In genomic region chr9:106454888-106455681, GRCm38 (mm10) we compare ENCODE assay signal across 9 mouse cellular contexts. TPM values are rescaled to one million over a fixed set of nuclear protein-coding genes. Genes with fewer than 3 reads are reported as not detected.
A peak's percentile ranks its signal among the peaks of the same experiment; 100 is the strongest.
DNase-seq lines count a peak whose midpoint lies in the region; ATAC-seq and TF ChIP-seq lines count a peak whose summit lies in the region.
"Had no signal": no experiment of that assay in that cellular context is flagged by ENCODE, and none has a peak within 500 bp of the region (broad histone marks: within the 10 kb centered on the region; RNA-seq: fewer than 3 reads in every experiment).

No protein-coding gene starts in this region.

- TF ChIP-seq POLR2A in lung, adult 2 months (IDR thresholded peaks at IDR 0.05; ENCODE audit: borderline replicate concordance, extremely low read depth, low read depth, low read length), result no peak

- peaks cover 49% of the 10 kb centered on the region for H3K4me1 ChIP-seq in liver, embryonic 11.5 days (replicated peaks; ENCODE audit: control insufficient read depth, insufficient read depth, low read length)
- H3K4me1 ChIP-seq in hindbrain, embryonic 11.5 days (replicated peaks; ENCODE audit: control insufficient read depth, insufficient read depth, low read length), result peaks cover 31% of the 10 kb centered on the region
- H3K4me1 ChIP-seq in midbrain, embryonic 14.5 days (ENCODE audit: control insufficient read depth, insufficient read depth, low read length), result peaks cover 48% of the 10 kb centered on the region
- H3K4me1 ChIP-seq in lung, adult 2 months (ENCODE audit: control insufficient read depth, insufficient read depth, low read length), result peaks cover 11% of the 10 kb centered on the region

- DNase-seq in liver, embryonic 11.5 days (ENCODE audit: low spot score), result no peak
- no peak for DNase-seq in liver
- DNase-seq in embryo, embryonic 11 days, result peak; percentile 82
- peak; percentile 62 for DNase-seq in hindbrain, embryonic 11.5 days (ENCODE audit: low spot score)
- DNase-seq in midbrain, embryonic 14.5 days, result peak; percentile 76
- no peak for DNase-seq in lung, adult 2 months
- DNase-seq in spleen, postnatal 10 days (ENCODE audit: low spot score in 2 of 2), result no peak

- H3K27ac ChIP-seq in liver, embryonic 11.5 days (ENCODE audit: low read depth, low read length), result peak overlapping the region; percentile 52
- peak overlapping the region; percentile 98 for H3K27ac ChIP-seq in hindbrain, embryonic 11.5 days (ENCODE audit: low read depth, low read length)
- H3K27ac ChIP-seq in midbrain, embryonic 14.5 days (replicated peaks; ENCODE audit: low read depth, low read length), result peak overlapping the region; percentile 96

- peak overlapping the region; percentile 73 for H3K9ac ChIP-seq in liver, embryonic 11.5 days (ENCODE audit: low read depth, low read length)
- H3K9ac ChIP-seq in hindbrain, embryonic 11.5 days (ENCODE audit: low read depth, low read length), result peak overlapping the region; percentile 93
- H3K9ac ChIP-seq in midbrain, embryonic 14.5 days (replicated peaks; ENCODE audit: low read length), result peak overlapping the region; percentile 95

- H3K4me2 ChIP-seq in liver, embryonic 11.5 days, result peak overlapping the region; percentile 91
- H3K4me2 ChIP-seq in hindbrain, embryonic 11.5 days (replicated peaks; ENCODE audit: low read depth, low read length), result peak overlapping the region; percentile 97
- H3K4me2 ChIP-seq in midbrain, embryonic 14.5 days (ENCODE audit: low read length), result peak overlapping the region; percentile 100

- WGBS in liver, embryonic 11.5 days, result 12% methylated on average over 17 of the region's 17 CpGs
- under 1% methylated on average over 16 of the region's 17 CpGs for WGBS in hindbrain, embryonic 11.5 days
- WGBS in midbrain, embryonic 14.5 days, result under 1% methylated on average over 17 of the region's 17 CpGs
- WGBS in lung, adult 2 months, result 55% methylated on average over 17 of the region's 17 CpGs

- H3K9me3 ChIP-seq in liver, embryonic 11.5 days (ENCODE audit: control insufficient read depth, low read length), result no peaks in the 10 kb centered on the region
- H3K9me3 ChIP-seq in hindbrain, embryonic 11.5 days (ENCODE audit: control insufficient read depth, low read length), result no peaks in the 10 kb centered on the region
- no peaks in the 10 kb centered on the region for H3K9me3 ChIP-seq in midbrain, embryonic 14.5 days (ENCODE audit: control insufficient read depth, low read length)

- H3K27me3 ChIP-seq in liver, embryonic 11.5 days (replicated peaks; ENCODE audit: control insufficient read depth, insufficient read depth, low read length), result no peaks in the 10 kb centered on the region
- H3K27me3 ChIP-seq in hindbrain, embryonic 11.5 days (ENCODE audit: control insufficient read depth, insufficient read depth, low read length), result no peaks in the 10 kb centered on the region
- no peaks in the 10 kb centered on the region for H3K27me3 ChIP-seq in midbrain, embryonic 14.5 days (ENCODE audit: control insufficient read depth, insufficient read depth, low read length)

- ATAC-seq in liver, embryonic 11.5 days (replicated peaks; ENCODE audit: low FRiP score), result peak; percentile 10; the same call in 1 of the 2 replicates
- peak; percentile 15 for ATAC-seq in hindbrain, embryonic 11.5 days (ENCODE audit: low FRiP score)
- peak; percentile 36 for ATAC-seq in midbrain, embryonic 14.5 days (ENCODE audit: low FRiP score, low TSS enrichment)
- no peak for ATAC-seq in erythroblast, adult 5-6 weeks (replicated peaks; ENCODE audit: low FRiP score, poor library complexity, severe bottlenecking)

- peak overlapping the region; percentile 75 for H3K4me3 ChIP-seq in liver, embryonic 11.5 days (ENCODE audit: low read depth, low read length)
- H3K4me3 ChIP-seq in hindbrain, embryonic 11.5 days (ENCODE audit: low read depth, low read length), result peak overlapping the region; percentile 82
- H3K4me3 ChIP-seq in midbrain, embryonic 14.5 days (replicated peaks; ENCODE audit: low read depth, low read length), result peak overlapping the region; percentile 80
- no peak overlapping the region for H3K4me3 ChIP-seq in lung, adult 2 months (replicated peaks; ENCODE audit: extremely low read depth, low read depth, low read length)

- peaks cover 2% of the 10 kb centered on the region; the same call in 1 of the 2 replicates for H3K36me3 ChIP-seq in liver, embryonic 11.5 days (ENCODE audit: control insufficient read depth, insufficient read depth, low read length)
- 0 out of 2 replicates have a peak, but pooled peaks cover 2% of the 10 kb centered on the region for H3K36me3 ChIP-seq in hindbrain, embryonic 11.5 days (ENCODE audit: control insufficient read depth, insufficient read depth, low read length)
- H3K36me3 ChIP-seq in midbrain, embryonic 14.5 days (ENCODE audit: control insufficient read depth, insufficient read depth, low read length), result peaks cover 10% of the 10 kb centered on the region

- no peak for TF ChIP-seq CTCF in lung, adult 2 months (IDR thresholded peaks at IDR 0.05; ENCODE audit: insufficient read depth, low read length)

RNA-seq across cellular contexts. Expression of gene Pcbp4, which starts 2.0 kb away (rescaled TPM):
- 62.4 and 63.2 TPM in 2 replicates for polyA plus RNA-seq in liver, embryonic 11.5 days (2014; fragmentation: Nextera tagmentation; extraction: Ambion mirVana)
- 222 and 249 TPM in 2 replicates for polyA plus RNA-seq in hindbrain, embryonic 11.5 days (2014; fragmentation: Nextera tagmentation; extraction: Ambion mirVana)
- 219 and 247 TPM in 2 replicates for polyA plus RNA-seq in midbrain, embryonic 14.5 days (2014; fragmentation: Nextera tagmentation; extraction: Ambion mirVana)
- not detected in 2 replicates for total RNA-seq in erythroblast, adult 5-6 weeks (2015; ENCODE audit: low replicate concordance)
- total RNA-seq in erythroblast, adult 5-6 weeks (2017; ENCODE audit: low replicate concordance), result not detected in 2 replicates
- polyA plus RNA-seq in lung, adult 2 months (2012; rRNA removed), result 68.5 and 70.7 TPM in 2 replicates

RNA-seq across cellular contexts. Expression of gene Abhd14a, which starts 7.6 kb away (rescaled TPM):
- 53.6 and 54.0 TPM in 2 replicates for polyA plus RNA-seq in liver, embryonic 11.5 days (2014; fragmentation: Nextera tagmentation; extraction: Ambion mirVana)
- polyA plus RNA-seq in hindbrain, embryonic 11.5 days (2014; fragmentation: Nextera tagmentation; extraction: Ambion mirVana), result 31.2 and 34.7 TPM in 2 replicates
- polyA plus RNA-seq in midbrain, embryonic 14.5 days (2014; fragmentation: Nextera tagmentation; extraction: Ambion mirVana), result 51.2 and 68.8 TPM in 2 replicates
- 0.77 and 7.3 TPM in 2 replicates for total RNA-seq in erythroblast, adult 5-6 weeks (2015; ENCODE audit: low replicate concordance)
- total RNA-seq in erythroblast, adult 5-6 weeks (2017; ENCODE audit: low replicate concordance), result 0.84 and 3.2 TPM in 2 replicates
- polyA plus RNA-seq in lung, adult 2 months (2012; rRNA removed), result 27.2 and 34.4 TPM in 2 replicates

RNA-seq across cellular contexts. Expression of gene Abhd14b, which starts 7.8 kb away (rescaled TPM):
- 19.5 and 19.7 TPM in 2 replicates for polyA plus RNA-seq in liver, embryonic 11.5 days (2014; fragmentation: Nextera tagmentation; extraction: Ambion mirVana)
- 4.2 and 6.0 TPM in 2 replicates for polyA plus RNA-seq in hindbrain, embryonic 11.5 days (2014; fragmentation: Nextera tagmentation; extraction: Ambion mirVana)
- polyA plus RNA-seq in midbrain, embryonic 14.5 days (2014; fragmentation: Nextera tagmentation; extraction: Ambion mirVana), result 6.0 and 6.8 TPM in 2 replicates
- 2.5 TPM in 1 of 2 replicates, not detected in the other for total RNA-seq in erythroblast, adult 5-6 weeks (2015; ENCODE audit: low replicate concordance)
- total RNA-seq in erythroblast, adult 5-6 weeks (2017; ENCODE audit: low replicate concordance), result 0.26 TPM in 1 of 2 replicates, not detected in the other
- 80.0 and 80.9 TPM in 2 replicates for polyA plus RNA-seq in lung, adult 2 months (2012; rRNA removed)

RNA-seq across cellular contexts. Expression of gene Gpr62, which starts 10.7 kb away (rescaled TPM):
- polyA plus RNA-seq in liver, embryonic 11.5 days (2014; fragmentation: Nextera tagmentation; extraction: Ambion mirVana), result 0.11 TPM in 1 of 2 replicates, not detected in the other
- polyA plus RNA-seq in hindbrain, embryonic 11.5 days (2014; fragmentation: Nextera tagmentation; extraction: Ambion mirVana), result 0.22 and 0.29 TPM in 2 replicates
- polyA plus RNA-seq in midbrain, embryonic 14.5 days (2014; fragmentation: Nextera tagmentation; extraction: Ambion mirVana), result 0.93 and 1.00 TPM in 2 replicates
- total RNA-seq in erythroblast, adult 5-6 weeks (2015; ENCODE audit: low replicate concordance), result not detected in 2 replicates
- total RNA-seq in erythroblast, adult 5-6 weeks (2017; ENCODE audit: low replicate concordance), result not detected in 2 replicates
- 0.19 and 0.50 TPM in 2 replicates for polyA plus RNA-seq in lung, adult 2 months (2012; rRNA removed)
- total RNA-seq: common myeloid progenitor, adult 5-6 weeks had no signal

RNA-seq across cellular contexts. Expression of gene Acy1, which starts 17.0 kb away (rescaled TPM):
- polyA plus RNA-seq in liver, embryonic 11.5 days (2014; fragmentation: Nextera tagmentation; extraction: Ambion mirVana), result 51.1 and 52.3 TPM in 2 replicates
- 26.4 and 30.3 TPM in 2 replicates for polyA plus RNA-seq in hindbrain, embryonic 11.5 days (2014; fragmentation: Nextera tagmentation; extraction: Ambion mirVana)
- 19.1 and 21.6 TPM in 2 replicates for polyA plus RNA-seq in midbrain, embryonic 14.5 days (2014; fragmentation: Nextera tagmentation; extraction: Ambion mirVana)
- 0.77 and 4.2 TPM in 2 replicates for total RNA-seq in erythroblast, adult 5-6 weeks (2015; ENCODE audit: low replicate concordance)
- 4.5 and 7.4 TPM in 2 replicates for total RNA-seq in erythroblast, adult 5-6 weeks (2017; ENCODE audit: low replicate concordance)
- 6.5 and 10.0 TPM in 2 replicates for polyA plus RNA-seq in lung, adult 2 months (2012; rRNA removed)

Comparison
In these comparisons a context has a peak if more than half of its experiments do, and no peak if none do; other contexts are left out.
1. DNase-seq: peak in embryo, embryonic 11 days (single experiment), hindbrain, embryonic 11.5 days (single experiment) and midbrain, embryonic 14.5 days (single experiment); none in liver, embryonic 11.5 days (single experiment), liver (single experiment), lung, adult 2 months (single experiment) and spleen, postnatal 10 days (0 of 2).
2. Peak in every context shown above with its lines, with median percentiles within 50 percentile points of each other: H3K27ac ChIP-seq, H3K4me2 ChIP-seq and H3K9ac ChIP-seq.